Mouse (Mus musculus): ENCODE measurements at regions not wholly inside any gene's neighbourhood (a gene's known extent, or its start where the extent isn't known, plus 50 kb on each side); places are given as distances from the start of the nearest gene placed in this dataset.
A peak's percentile ranks its signal among the peaks of the same experiment; 100 is the strongest.

- no peaks in the 10 kb centered on the region for H3K4me1 ChIP-seq (ENCODE audit: control insufficient read depth in 1 of 2, insufficient read depth in 2 of 2, low read length in 2 of 2)
- no peak overlapping the region for H3K27ac ChIP-seq (ENCODE audit: control insufficient read depth, low read depth, low read length)
- peak; percentile 83 for DNase-seq (ENCODE audit: low read depth, low spot score)
- no peaks in the 10 kb centered on the region; a peak in 1 of 4 replicates for H3K27me3 ChIP-seq (ENCODE audit: control insufficient read depth in 1 of 2, insufficient read depth in 2 of 2, low read length in 2 of 2)
- no peaks in the 10 kb centered on the region for H3K9me3 ChIP-seq (replicated peaks; ENCODE audit: insufficient read depth, low read length)
- H3K79me2 ChIP-seq (ENCODE audit: control insufficient read depth, insufficient read depth, low read length, poor library complexity) = no peaks in the 10 kb centered on the region
- H3K4me3 ChIP-seq (ENCODE audit: control insufficient read depth in 1 of 2, insufficient read depth in 1 of 2, low read depth in 2 of 2, low read length in 2 of 2) = no peak overlapping the region
- no peak overlapping the region for H3K9ac ChIP-seq (ENCODE audit: control insufficient read depth, low read depth, low read length, poor library complexity, severe bottlenecking)
- no peaks in the 10 kb centered on the region for H3K36me3 ChIP-seq (ENCODE audit: control insufficient read depth in 1 of 2, insufficient read depth in 2 of 2, low read length in 2 of 2)
- TF ChIP-seq E2F4 (IDR thresholded peaks at IDR 0.05; ENCODE audit: borderline replicate concordance, low read depth, low read length) = no peak
- no peak for TF ChIP-seq GABPA (IDR thresholded peaks at IDR 0.05; ENCODE audit: low read depth, low read length)
- TF ChIP-seq USF1 (IDR thresholded peaks at IDR 0.05; ENCODE audit: low read depth, low read length) = no peak
- no peak for TF ChIP-seq HCFC1 (IDR thresholded peaks at IDR 0.05; ENCODE audit: low read depth, low read length)
- TF ChIP-seq CTCF (IDR thresholded peaks at IDR 0.05 in 2 of 3, conservative IDR thresholded peaks at IDR 0.05 in 1 of 3; ENCODE audit: control insufficient read depth in 1 of 3, insufficient read depth in 1 of 3, low read depth in 2 of 3, low read length in 3 of 3, poor library complexity in 1 of 3, severe bottlenecking in 1 of 3) = peak; percentile 82 to 98 (median 83)
- TF ChIP-seq SIN3A (IDR thresholded peaks at IDR 0.05; ENCODE audit: low read length) = peak; percentile 51; the same call in 1 of the 2 replicates
- peak; percentile 56 for TF ChIP-seq ELF1 (IDR thresholded peaks at IDR 0.05; ENCODE audit: low read depth, low read length)
- TF ChIP-seq ZC3H11A (IDR thresholded peaks at IDR 0.05; ENCODE audit: low read depth, low read length) = peak; percentile 99
- peak; percentile 99 for TF ChIP-seq RAD21 (IDR thresholded peaks at IDR 0.05; ENCODE audit: low read depth, low read length)
- TF ChIP-seq SMC3 (IDR thresholded peaks at IDR 0.05; ENCODE audit: low read depth, low read length) = peak; percentile 99
Measured at GRCm38 (mm10) chr8:36346682-36347324, 581.2 kb downstream of the Gm19410 start.

DNA sequence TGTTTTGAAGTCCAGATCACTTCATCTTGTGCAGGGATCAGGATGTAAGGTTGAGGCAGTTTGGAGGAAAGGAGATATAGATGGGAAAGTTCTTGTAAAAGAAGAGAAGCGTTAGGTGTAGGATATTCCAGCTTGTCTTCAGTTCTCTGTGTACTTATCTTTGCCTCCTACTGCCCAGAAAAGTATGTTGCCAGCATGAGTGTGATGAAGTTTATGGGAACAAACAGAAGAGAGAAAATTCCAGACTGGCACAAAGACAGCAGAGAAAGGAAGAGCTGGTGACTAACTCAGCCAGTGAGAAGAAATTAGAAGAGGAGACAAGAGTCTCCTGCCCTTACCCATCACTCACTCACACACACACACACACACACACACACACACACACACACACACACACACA lies 582.5 kb downstream of the Gm19410 start:
- Histone ChIP-seq H3K79me2 (ENCODE audit: control insufficient read depth, insufficient read depth, low read length, poor library complexity) (no peaks in the 10 kb centered on the region), H3K9me3 (replicated peaks; ENCODE audit: insufficient read depth, low read length) (no peaks in the 10 kb centered on the region), H3K4me3 (ENCODE audit: control insufficient read depth in 1 of 2, insufficient read depth in 1 of 2, low read depth in 2 of 2, low read length in 2 of 2) (no peak overlapping the region), H3K9ac (ENCODE audit: control insufficient read depth, low read depth, low read length, poor library complexity, severe bottlenecking) (no peak overlapping the region), H3K4me1 (ENCODE audit: control insufficient read depth in 1 of 2, insufficient read depth in 2 of 2, low read length in 2 of 2) (no peaks in the 10 kb centered on the region), H3K36me3 (ENCODE audit: control insufficient read depth in 1 of 2, insufficient read depth in 2 of 2, low read length in 2 of 2) (no peaks in the 10 kb centered on the region), H3K27me3 (ENCODE audit: control insufficient read depth in 1 of 2, insufficient read depth in 2 of 2, low read length in 2 of 2) (no peaks in the 10 kb centered on the region; a peak in 1 of 4 replicates), H3K27ac (ENCODE audit: control insufficient read depth, low read depth, low read length) (no peak overlapping the region)
- no peak for DNase-seq (ENCODE audit: low read depth, low spot score)
- no peak for TF ChIP-seq CTCF (IDR thresholded peaks at IDR 0.05 in 2 of 3, conservative IDR thresholded peaks at IDR 0.05 in 1 of 3; ENCODE audit: control insufficient read depth in 1 of 3, insufficient read depth in 1 of 3, low read depth in 2 of 3, low read length in 3 of 3, poor library complexity in 1 of 3, severe bottlenecking in 1 of 3)
- TF ChIP-seq RAD21 (IDR thresholded peaks at IDR 0.05; ENCODE audit: low read depth, low read length) = no peak
- TF ChIP-seq USF1 (IDR thresholded peaks at IDR 0.05; ENCODE audit: low read depth, low read length) = no peak
- TF ChIP-seq MYB (IDR thresholded peaks at IDR 0.05; ENCODE audit: low read depth, low read length) = no peak
- no peak for TF ChIP-seq GATA1 (IDR thresholded peaks at IDR 0.05; ENCODE audit: low read depth, low read length)
- no peak for TF ChIP-seq TCF12 (IDR thresholded peaks at IDR 0.05; ENCODE audit: low read depth, low read length)
- TF ChIP-seq ZKSCAN1 (IDR thresholded peaks at IDR 0.05; ENCODE audit: low read depth, low read length) = no peak
- no peak for TF ChIP-seq E2F4 (IDR thresholded peaks at IDR 0.05; ENCODE audit: borderline replicate concordance, low read depth, low read length)
- no peak for TF ChIP-seq HCFC1 (IDR thresholded peaks at IDR 0.05; ENCODE audit: low read depth, low read length)
- TF ChIP-seq BHLHE40 (IDR thresholded peaks at IDR 0.05; ENCODE audit: borderline replicate concordance, low read depth, low read length) = no peak
- TF ChIP-seq TBP (IDR thresholded peaks at IDR 0.05; ENCODE audit: low read depth, low read length) = no peak
- TF ChIP-seq GABPA (IDR thresholded peaks at IDR 0.05; ENCODE audit: low read depth, low read length) = no peak

Measured in MEL (cell line).